Mouse (Mus musculus): ENCODE results near the gene Gm20388.

- TF ChIP-seq CTCF (IDR thresholded peaks at IDR 0.05; ENCODE audit: low read depth, low read length) (peak; percentile 4), POLR2A (IDR thresholded peaks at IDR 0.05; ENCODE audit: insufficient read depth, low read length) (no peak)
These were observed 459.8 kb downstream of the Gm20388 start for GRCm38 (mm10) chr8:120370461-120370860.

All from ES-Bruce4 (cell line).